Mouse (Mus musculus) C2C12 (cell line): ENCODE results near the gene Cd47.

ENCODE experiments used
- CTCF ChIP-seq: IDR thresholded peaks from one replicate; pipeline ENCODE4 v1.5.1; 2011; ENCODE audit not compliant: control insufficient read depth, insufficient read depth, insufficient read length
- MAX ChIP-seq: IDR thresholded peaks from one replicate; pipeline ENCODE4 v1.6.1; 2011; ENCODE audit warnings: mild to moderate bottlenecking, control low read depth

- TF ChIP-seq MAX (no peak), CTCF (no peak)
Measured at GRCm38 (mm10) chr16:49783369-49783768, 17.0 kb upstream of the Cd47 start.
